Mouse (Mus musculus) T-helper 2 cell (primary cell): ENCODE data around the gene Pcgf2.
"Not testable (repeated sequence)": the region's sequence is repeated elsewhere in the genome, so short reads cannot be mapped to it uniquely, and the experiment has no call there.

Experiments
- in situ Hi-C: fragments of 300-600 bp; cut with MboI, MseI; formaldehyde crosslinking; loops from one replicate; pipeline ENCODE4 v1.15.1; 2025; ENCODE audit warnings: high pct_unique_total_duplicates

The Pcgf2 gene

DNA sequence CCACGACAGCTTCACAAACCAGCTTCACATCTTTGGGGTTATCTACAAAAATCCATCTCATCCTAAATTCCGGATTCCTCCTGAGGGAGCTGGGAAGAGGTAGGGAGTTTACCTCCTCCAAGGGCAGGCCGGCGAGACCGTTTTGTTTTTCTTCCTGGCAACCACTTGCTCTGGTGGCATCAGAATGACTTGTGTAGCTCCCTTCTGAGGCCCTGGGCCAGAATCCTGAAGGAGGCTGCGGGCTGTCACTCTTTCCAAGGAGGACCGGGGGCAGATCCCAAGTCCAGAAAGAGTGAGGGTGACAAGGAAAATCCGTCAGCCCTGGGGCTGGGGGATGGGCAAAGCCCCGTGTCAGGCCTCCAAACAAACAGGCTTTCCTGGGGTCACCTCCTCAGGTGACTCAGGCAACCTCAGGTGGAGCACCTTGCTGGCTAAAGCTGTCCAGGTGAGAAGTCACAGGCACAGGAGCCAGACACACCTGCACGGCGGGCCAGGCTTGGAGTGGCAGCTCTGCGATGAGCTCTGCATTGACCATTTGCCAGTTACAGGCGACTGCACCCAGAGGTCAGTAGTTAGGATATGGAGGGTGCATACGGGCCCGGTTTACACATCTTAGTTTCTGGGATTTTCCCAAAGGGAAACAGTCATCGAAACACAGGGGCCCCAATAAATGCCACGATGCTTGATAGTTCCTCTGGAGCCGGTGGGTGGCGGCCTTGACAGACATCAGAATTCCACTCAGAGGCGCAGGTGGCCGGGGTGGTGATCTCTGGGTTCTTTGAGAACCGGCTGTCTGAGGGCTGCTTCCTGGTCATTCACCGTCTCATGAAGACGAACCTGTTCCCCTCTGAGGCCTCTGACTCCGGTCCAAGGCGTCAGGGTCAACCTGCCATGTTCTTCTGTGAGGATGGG is 17.3 kb upstream of the Pcgf2 start:
- in situ Hi-C loops, result no loop called here

DNA sequence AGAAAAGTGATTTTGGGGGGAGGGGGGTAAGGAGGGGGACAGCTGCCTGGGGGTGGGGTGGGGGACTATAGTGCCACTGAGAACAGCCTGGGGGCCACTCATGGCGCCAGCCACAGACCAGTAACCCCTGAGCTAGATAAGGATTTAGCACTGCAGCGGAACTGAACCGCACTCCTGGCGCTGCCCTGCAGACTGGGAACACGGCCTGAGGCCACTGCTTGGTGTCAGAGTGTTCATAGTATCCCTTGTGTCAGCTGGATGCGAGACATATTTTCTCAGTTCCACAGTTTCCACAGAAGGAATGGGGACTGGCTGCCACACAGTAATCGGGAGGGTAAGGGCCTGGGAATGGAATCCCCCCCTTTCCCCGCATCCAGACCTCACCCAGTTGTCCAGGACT is 15.7 kb upstream of the Pcgf2 start:
- in situ Hi-C loops, result no loop called here

DNA sequence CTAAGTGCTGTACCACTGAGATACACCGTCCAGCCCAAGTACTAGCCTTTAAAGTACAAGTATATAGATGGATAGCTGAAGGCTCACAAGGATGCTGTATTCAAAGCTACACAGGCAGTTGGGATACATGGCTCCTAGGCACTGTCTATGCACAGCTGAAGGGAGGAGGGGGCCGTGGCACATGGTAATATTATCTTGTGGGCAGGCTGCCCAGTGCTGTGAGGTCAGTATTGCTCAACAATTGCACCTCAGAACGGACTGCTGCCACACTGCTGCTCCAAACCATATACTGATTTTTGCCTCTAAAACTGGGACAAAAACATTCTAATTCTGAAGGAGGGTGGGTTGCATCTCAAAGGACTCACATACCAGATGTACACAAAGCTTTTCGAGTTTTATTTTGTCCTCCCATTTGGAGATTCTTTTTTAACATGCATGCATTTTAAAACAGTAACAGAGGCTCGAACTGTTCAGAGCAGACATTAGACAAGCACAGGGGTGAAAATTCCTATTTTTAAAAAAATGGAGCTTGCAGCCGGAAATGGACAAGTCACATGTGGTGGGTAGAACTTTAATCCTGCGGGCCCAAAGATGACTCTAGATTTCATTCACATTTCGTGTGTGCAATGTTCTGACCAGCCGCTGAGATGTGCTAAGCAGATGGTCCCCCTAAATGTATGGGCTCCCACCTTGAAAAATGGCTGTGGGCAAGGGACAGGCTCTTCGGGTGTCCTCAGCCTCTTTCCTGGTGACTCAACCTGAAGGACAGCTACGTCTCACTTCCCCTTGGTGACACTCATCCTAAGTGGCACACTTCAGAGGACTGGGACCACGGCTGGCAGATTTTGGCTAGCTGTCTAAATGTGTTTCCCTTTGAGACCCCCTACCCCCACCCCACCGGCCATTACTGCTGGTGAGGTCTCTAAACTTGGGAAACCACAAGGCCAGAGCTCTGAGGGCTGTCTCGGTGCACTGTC is 14.8 kb upstream of the Pcgf2 start:
- in situ Hi-C loops, result no loop called here

DNA sequence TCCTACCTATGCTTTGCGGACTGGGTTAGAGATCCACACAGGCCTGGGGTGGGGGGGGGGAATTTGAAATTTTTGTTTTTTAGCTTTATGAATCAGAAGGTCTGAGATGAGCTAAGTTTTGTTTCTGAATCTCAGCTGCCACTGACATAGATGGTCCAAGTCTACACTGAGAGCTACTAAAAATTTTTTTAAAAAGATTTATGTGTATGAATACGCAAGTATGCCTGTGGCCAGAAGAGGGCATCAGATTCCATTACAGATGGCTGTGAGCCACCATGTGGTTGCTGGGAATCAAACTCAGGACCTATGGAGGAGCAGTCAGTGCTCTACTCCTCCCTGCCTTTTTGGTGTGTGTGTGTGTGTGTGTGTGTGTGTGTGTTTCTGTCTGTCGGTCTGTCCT is 14.1 kb upstream of the Pcgf2 start:
- in situ Hi-C loops, result no loop called here

DNA sequence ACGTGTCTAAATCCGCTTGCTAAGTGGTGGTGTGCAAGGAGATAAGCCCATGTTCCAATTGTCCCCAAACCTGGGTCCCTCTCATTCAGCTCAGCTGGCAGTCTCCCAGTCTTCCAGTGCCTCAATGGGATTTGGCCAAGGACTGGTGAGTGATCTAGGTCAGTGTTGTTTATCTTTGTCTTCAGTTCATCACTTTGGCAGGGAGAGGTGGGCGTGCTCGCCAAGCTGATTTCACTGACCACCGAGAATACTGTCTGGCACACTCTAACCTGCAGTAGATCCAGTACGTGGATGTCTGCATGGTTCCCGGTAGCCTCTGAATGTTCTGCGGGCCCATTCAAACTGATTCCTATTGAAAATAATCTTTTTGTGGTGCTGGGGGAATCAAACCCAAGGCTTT is 13.6 kb upstream of the Pcgf2 start:
- in situ Hi-C loops, result no loop called here

DNA sequence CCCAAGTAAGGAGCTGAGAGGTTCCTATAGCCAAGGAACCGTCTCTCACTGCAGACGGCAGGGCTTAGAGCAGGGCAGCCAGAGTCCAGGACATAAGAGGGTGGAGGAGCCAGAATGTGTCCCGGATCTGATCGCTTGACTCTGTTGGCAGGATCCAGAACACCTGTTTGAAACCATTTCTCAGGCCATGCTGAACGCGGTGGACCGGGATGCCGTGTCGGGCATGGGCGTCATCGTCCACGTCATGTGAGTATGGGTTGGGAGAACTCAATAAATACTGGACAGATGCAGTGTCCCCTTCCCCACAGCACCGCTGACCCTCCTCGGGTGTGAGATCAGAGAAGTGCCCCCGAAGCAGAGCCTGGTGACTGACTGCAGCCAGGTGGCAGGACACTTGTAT is 12.0 kb upstream of the Pcgf2 start:
- in situ Hi-C loops, result no loop called here

DNA sequence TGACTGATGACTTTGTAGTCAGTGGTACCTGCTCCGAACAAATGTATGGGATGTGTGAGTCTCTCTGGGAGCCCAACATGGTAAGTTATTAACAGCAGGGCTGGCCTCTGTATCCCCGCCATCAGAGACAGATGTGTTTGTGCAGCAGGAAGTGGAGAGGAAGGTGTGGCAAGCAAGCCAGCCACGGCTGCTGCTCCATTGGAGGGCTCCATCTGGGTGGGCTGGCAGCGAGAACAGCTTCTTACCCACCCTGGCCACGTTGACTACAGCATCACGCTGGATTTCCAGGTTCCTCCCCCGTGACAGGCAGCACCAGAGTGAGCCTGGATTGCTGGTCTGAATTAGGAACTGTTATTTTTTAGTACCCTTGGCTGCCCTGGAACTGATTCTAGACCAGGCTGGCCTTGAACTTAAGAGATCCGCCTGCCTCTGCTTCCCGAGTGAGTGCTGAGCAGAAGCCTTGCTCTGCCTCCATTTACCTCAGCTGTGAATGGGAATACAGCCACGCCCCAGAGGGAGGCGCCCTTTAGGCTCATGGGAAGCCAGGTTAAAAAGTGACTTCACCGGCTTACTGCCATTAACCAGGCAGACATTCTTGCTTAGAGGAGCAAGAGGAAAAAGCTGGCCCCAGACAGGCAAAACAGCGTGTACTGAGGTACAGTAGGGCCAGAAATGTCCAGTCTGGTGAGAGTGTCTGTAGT is 11.1 kb upstream of the Pcgf2 start:
- in situ Hi-C loops, result no loop called here

DNA sequence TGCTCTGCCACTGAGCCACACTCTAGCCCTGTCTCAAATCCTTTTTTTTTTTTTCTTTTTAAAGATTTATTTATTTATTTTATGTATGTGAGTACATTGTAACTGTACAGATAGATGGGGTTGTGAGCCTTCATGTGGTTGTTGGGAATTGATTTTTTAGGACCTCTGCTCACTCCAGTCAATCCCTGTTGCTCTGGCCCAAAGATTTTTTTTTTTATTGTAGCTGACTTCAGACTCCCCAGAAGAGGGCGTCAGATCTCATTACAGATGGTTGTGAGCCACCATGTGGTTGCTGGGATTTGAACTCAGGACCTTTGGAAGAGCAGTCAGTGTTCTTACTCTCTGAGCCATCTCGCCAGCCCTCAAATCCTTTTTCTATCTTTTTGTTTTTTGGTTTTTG is 9.8 kb upstream of the Pcgf2 start:
- in situ Hi-C loops, result not testable (repeated sequence)

DNA sequence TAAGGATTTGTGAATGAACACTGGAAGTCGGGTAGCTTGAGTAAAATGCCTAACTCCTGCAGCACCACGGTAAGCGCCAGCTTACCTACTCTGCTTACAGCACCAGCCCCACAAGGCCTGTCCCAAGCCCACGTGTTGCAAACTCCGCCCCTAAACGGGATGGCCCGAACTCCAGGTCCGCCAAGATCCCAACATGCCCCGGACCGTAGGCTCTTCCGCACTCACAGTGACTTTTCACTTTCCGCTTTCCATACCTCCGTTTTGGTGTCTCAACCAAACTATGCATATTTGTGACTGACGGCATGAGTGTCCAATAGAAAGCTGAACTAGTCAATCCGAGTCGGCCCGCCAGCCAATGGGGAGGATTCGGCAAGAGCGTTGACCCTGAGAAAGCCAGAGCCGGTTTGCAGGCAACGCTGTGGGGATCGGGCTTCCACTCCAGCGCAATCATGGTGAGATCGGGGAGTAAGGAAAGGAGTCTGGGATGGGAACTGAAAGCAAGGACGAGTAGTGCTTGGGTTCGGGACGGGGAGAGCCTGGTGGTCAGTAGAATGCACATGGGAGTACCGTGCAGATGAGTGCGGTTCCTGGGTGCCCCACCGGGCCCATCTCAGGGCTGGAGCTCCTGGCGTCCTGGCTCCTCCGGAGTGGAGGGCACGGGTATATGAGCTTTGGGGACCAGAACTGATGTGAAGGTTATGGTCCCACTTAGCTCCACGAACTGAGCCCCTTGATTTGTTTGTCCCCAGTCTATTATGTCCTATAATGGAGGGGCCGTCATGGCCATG is 2.9 kb upstream of the Pcgf2 start, which contains the start of gene Psmb3:
Gene Psmb3, plus strand, starts transcription at position 361 of the 788 bp plus-strand sequence.
- in situ Hi-C loops, result loop anchor here (5.0 kb wide), 1 partner anchor 34 kb away; no protein-coding TSS in a partner anchor

DNA sequence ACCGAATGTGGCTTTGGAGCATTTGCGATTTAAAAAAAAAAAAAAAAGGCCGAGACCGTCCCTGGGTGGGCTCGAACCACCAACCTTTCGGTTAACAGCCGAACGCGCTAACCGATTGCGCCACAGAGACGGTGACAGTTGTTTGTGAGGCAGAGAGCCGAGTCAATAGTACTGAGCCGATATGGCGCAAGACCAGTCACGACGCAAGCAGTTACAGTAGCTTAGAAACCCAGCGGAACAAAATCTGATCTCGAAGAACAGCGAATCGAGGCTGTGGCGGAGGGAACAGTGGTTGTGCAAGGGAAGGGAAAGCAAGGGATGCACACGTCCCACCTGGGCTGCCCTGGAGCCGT is 2.1 kb upstream of the Pcgf2 start:
- in situ Hi-C loops, result loop anchor here (5.0 kb wide), 1 partner anchor 35 kb away; no protein-coding TSS in a partner anchor

DNA sequence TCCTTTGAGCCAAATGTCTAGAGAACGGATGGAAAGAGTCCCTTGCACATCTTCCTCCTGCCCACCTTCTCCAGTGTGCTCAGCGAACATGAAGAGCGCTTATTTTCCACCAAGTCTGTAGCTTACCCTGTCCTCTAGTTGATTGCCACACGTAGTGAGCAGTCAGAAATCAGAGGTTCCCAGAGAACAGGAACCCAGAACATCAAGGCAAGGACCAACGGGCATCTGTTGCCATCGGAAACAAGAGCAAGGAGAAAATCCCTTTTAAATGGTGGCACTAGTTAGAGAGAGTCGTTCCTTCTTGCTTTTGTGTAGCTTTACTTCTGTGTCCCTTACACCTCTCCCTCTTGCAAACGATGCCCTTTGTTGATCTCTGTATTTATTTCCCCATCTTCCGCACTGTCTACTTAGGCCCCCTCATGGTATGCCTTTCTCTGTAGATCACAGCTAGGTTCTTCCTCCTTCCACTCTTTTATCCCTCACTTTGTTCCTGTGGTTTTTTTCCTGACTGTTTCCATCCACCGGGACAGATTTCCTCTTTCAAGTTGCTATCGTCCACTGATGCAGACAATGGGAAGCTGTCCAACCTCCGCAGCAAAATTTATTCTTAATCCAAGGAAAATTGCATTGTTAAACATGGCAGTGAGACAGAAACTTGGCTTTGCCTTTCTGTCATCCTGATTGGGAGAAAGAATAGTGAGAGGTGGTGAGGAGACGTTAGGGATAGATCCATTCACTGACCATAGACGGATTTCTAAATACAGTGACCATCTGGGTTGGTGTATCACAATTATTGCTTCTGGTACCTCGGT is 1.5 kb upstream of the Pcgf2 start:
- in situ Hi-C loops, result loop anchor here (5.0 kb wide), 1 partner anchor 36 kb away; no protein-coding TSS in a partner anchor

DNA sequence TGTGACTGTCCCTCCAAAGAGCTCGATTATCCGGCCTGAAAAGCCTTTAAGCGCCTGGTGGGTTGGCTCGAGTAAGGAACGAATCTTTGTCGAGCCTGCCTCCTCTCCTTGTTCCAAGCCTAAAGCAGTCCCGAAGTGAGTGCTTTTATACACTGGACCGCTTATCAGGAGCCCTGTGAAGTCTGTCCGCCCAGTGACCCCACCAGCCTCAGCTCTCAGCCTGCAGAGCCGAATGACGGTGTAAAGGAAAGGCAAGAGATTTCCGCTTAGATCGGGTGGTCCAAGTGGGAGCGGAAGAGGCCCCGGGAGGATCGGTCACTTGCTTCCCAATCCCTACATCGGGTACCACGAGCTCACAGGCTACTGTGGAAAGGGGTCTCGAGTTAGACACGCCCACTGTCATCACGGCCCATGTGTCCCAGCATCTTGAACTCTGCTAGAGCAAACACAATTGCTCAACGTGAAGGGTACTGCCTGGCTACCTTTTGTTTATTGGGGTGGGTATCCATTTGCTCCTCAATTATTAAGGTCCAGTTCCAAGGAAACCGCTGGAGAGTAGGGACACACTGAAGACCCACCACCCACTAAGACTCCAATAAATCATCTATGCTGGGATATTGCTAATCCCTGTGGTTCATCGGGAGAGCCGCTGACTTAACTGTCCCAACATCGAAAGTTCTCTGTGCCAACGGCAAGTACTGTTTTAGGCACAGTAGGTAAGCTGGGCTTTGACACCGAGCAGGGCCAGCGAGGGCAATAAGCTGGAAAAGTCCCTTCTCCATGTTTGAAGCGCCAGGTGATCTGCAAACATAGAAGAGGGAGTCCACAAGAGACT is 666 bp upstream of the Pcgf2 start:
- in situ Hi-C loops, result loop anchor here (5.0 kb wide), 1 partner anchor 36 kb away; no protein-coding TSS in a partner anchor

DNA sequence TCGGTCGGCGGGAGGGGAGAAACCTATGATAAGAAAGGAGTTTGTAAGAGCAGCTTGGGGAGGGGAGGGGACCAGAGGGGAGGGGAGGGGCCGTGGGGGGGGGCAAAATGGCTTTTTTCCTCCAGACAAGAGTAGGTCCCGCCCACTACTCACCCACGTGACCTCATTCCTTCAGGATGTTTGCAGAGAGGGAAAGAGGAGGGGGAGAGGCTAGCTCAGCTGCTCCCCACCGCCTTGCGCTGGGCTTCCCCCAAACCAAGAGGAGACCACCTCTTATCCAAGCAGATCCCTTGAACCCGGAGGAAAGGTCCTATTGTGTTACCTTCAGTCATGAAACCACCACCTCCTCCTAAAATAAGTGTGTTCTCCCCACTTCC is 683 bp downstream of the Pcgf2 start:
- in situ Hi-C loops, result loop anchor here (5.0 kb wide), 2 partner anchors 38 to 72 kb away; partner anchors contain the start of gene Epop

DNA sequence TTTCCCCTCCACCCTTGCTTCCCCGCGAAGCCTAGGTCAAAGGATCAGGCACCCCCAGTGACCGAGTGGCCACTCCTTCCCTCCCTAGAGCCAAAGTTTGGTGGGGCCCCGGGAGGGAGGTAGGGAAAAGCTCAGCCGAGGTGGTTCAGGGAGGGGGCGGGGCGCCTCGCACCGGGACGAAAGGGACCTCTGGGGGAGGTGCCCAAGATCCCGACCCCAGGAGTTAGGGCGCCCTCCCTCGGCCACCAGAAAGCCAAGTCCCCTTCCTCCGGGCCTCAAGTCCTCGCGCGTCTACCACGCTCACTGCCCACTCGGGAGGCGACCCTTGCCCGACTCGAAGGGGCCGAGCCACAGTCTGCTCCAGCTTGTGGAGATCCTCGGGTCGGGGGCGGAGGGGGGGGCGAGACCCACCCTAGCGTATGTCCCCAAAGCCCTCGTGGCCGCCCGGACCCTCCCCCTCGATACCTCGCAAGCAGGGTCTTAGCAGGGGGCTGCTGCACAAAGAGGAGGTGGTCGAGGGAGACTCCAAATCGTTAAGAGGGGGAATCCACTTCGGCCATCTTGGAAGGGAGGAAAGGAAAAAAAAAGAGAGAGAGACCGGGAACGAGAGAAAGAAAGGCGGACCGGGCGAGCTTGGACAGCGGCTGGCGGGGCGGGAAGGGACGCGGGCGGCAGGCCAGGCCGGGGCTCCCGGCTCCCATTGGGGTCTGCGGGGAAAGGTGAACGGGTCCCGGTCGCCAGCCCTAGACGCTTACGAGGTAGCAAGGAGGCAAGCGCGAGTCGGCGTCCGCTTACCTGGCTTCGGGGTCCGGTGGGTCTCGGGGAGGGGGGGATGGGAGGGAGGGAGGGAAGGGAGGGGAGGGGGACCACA is 1.3 kb downstream of the Pcgf2 start:
- in situ Hi-C loops, result loop anchor here (5.0 kb wide), 1 partner anchor 72 kb away; the partner anchor contains the start of gene Epop

DNA sequence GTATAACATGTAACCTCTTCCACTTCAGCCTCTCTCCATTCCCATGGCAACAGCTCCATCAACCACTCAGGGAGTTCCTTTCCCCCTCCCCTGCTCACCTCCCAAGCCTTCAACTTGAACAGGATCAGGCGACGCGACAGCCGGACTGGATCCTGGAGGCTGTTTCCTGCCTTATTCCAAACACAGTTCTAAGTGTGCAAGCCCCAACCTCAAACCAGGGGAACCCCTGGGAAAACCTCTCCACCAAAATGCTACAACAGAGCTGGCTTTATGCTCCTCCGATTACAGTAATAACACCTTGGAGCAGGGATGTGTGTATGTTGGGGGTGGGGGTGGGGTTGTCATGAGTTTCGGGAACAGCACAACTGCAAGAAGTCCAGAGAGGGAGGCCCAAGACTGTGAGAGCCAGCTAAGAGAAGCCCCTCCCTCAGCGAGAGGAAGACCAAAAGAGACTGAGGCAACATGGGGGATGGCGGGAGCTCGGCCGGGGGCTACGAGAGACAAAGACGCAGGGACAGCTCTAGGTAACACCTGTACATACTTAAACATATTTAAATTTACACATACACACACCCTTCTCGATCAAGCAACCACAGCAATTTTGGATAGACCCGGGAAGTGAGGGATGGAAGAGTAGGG is 2.3 kb downstream of the Pcgf2 start:
- in situ Hi-C loops, result loop anchor here (5.0 kb wide), 1 partner anchor 71 kb away; the partner anchor contains the start of gene Epop

DNA sequence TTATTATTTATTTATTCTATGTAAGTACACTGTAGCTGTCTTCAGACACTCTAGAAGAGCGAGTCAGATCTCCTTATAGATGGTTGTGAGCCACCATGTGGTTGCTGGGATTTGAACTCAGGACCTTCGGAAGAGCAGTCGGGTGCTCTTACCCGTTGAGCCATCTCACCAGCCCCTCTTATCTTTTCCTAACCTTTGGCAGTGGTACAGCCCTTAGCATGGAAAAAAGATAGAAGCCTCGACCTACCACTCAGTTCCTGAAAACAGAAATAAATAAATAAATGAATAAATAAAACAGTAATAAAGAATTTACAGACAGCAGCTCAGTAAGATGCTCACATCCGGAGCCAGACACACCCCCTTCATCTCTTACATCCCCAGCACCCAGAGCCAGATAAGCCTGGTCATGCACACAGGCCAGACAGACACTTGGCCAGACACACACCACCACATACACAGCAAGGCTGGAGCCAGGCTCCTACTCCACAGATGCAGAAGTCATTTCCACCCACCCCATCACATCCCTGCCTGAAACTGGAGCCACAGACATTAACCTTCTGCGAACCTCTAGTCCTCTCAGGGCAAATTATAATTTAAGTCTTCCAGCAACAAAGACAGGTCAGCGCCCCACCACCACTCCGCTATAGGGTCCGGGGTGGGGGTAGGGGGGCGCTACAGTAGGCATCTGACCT is 3.0 kb downstream of the Pcgf2 start:
- in situ Hi-C loops, result loop anchor here (5.0 kb wide), 1 partner anchor 70 kb away; the partner anchor contains the start of gene Epop
